Mouse (Mus musculus): ENCODE results near the gene Lrrc4. TPM values are rescaled to one million over a fixed set of nuclear protein-coding genes. Genes with fewer than 3 reads are reported as not detected.

The Lrrc4 gene
- polyA plus RNA-seq, 1 experiment = 0.38 TPM

DNA sequence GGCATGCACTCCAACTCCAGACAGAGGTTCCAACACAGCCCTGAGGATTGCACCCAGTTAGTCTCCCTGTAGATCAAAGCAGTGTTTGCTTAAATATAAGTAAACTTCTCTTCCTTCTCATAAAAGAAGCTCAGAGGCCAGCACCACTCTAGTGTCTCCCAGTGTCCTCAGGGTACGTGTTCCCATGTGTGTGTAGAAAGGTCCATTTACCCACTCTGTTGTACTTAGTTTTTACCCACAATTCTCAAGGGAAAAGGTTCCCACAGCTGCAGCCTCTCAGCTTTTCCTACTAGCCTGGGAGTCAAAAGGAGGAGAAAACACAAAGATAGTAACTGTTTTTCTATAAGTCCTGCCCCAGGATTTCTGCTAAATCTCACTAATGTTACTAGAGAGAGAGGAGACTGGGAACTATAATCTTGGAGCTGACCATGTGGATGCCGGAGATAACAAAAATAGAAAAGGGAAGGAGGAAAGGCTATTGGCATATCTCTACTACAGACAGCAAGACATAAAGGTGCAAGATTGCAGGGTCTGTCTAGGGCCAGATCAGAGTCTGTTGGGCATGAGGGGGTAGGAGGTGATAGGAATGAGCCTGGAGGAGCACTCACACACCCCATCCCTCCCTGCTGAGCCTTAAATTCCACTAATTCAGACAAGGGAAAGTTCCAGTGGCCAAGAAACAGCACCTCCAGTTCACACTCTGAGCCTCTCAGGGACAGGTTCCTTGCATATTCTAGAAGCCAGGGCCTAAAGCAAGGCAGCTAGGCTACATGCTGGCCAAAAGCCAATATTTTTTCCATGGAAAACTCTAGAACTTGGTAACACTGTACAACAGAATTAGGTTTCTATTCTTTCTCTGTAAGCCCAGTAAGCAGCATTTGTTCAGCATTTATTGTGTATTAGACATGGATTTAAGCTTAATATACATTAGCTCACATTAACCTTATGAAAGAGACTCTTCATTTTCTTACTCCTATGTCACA, 25.9 kb upstream of the Lrrc4 start:
- no peak for DNase-seq (ENCODE audit: low read depth, low spot score)
- WGBS = 52% methylated on average over 2 of the region's 2 CpGs

DNA sequence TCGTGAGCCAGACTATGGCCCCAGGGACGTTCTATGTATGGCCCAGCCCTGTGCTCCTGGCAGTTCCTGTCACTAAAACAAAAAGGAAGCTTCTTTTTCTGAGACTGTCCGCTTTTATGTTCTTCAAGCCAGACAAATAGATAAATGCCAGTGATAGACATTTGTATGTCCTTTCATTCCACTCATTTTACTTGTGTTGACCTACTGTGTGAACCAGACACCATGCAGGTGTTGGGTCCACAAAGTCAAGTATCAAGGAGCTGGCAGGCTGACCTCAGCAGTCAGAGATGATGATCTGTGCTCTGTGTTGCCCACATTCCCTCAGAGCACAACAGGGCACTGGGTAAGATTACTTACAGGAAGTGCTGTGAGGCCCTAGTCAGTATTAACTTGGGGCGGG, 25.2 kb upstream of the Lrrc4 start:
- WGBS = 67% methylated on average over 4 of the region's 4 CpGs
- no peak for DNase-seq (ENCODE audit: low read depth, low spot score)

DNA sequence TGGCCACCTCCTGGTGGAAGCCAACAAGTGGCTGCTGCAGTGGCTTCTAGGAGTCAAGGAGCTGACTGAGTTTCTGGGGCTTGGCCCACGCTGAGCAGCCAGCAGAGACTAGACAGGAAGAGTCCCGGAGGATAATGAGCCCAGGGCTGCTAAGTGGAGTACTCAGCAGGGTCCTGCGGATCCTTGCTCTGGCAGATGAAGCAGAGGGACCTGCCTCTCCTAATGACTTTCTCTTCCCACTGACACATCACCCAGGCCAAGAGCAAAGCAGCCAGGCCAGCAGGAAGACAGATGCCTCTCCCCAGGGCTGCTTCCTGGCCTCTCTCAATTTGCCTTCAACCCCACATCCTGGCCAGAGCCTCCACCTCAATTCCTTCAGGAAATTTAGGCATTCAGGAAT, 23.9 kb upstream of the Lrrc4 start:
- WGBS = 87% methylated on average over 3 of the region's 3 CpGs

DNA sequence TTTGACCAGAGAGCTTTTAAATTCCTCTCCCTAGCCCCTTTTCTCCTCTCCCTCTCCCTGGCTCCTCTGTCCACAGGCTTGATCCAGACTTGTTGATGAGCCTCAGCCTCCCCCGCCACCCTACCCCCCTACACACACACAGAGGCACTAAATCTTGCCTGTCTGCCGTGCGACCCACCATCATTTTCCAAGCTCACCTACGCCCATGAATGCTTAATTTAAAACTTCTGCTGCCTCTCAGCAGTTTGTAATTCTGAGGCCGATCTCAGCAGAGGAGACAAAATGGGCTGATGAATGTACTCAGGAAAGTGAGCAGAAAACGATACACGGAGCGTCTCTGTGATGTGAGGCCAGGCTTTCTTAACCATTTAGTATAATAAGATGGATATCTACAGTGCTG, 23.1 kb upstream of the Lrrc4 start:
- no peak for DNase-seq (ENCODE audit: low read depth, low spot score)
- WGBS = 90% methylated on average over 8 of the region's 8 CpGs

More for the DNA sequence above, 23.9 kb upstream of the Lrrc4 start:
- no peak for DNase-seq (ENCODE audit: low read depth, low spot score)

DNA sequence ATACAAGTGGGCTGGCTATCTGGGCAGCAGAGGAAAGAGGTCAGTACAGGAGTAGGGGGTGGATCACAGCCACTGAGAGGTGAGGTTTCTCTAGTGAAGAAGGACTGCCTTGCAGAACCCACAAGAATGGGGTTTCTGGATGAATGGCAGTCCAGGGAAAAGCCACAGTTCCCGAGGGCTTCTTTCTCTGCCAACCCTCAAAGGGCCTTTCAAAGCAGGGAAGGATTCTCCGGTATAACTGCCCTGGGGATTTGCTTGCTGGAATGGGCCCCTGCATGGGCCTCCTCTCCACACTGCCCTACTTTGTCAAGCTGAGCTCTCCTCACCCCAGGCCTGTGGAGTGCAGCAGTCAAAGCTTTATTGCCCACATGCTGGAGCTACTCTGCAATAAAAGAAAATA, 22.1 kb upstream of the Lrrc4 start:
- no peak for DNase-seq (ENCODE audit: low read depth, low spot score)
- 69% methylated on average over 2 of the region's 2 CpGs for WGBS

DNA sequence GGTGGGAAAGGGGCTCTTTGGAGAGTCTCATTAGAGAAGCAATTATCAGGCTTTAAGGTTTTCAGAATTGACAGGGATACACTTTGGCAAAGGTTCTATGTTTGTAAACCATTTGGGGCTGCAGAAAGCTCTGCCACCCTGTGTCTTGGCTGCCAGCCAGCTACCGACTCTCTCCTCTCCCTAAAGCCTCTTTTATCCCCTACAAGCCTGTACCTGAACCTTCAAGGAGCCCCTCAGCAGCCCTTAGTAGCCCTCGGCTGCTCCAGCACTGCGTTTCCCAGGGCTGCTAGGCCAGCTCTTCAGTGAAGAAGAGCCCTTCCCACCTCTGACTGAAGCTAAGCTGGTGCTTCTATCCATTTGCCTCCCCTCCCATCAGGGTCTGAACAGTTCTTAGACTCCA, 21.6 kb upstream of the Lrrc4 start:
- WGBS = 58% methylated on average over 3 of the region's 3 CpGs
- DNase-seq (ENCODE audit: low read depth, low spot score) = no peak

DNA sequence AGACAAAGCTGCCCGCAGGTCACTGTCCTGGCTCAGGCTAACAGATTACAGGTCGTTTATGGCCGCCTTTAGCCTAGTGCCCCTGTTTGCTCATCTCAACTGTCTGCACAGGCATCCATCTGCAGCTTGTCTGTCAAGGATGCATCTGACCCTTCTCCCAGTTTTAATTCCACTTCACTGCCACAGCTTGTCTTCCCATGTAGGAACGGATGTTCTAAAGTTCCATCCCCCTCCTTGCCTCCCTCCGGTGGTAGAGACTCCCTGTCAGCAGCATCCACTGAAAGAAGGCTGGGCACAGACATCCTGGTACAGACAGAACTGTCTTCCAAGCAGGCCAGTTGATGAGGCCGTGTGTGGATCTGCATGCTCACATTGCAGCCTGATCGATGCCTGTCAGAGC, 20.8 kb upstream of the Lrrc4 start:
- no peak for DNase-seq (ENCODE audit: low read depth, low spot score)
- WGBS = 83% methylated on average over 7 of the region's 7 CpGs

DNA sequence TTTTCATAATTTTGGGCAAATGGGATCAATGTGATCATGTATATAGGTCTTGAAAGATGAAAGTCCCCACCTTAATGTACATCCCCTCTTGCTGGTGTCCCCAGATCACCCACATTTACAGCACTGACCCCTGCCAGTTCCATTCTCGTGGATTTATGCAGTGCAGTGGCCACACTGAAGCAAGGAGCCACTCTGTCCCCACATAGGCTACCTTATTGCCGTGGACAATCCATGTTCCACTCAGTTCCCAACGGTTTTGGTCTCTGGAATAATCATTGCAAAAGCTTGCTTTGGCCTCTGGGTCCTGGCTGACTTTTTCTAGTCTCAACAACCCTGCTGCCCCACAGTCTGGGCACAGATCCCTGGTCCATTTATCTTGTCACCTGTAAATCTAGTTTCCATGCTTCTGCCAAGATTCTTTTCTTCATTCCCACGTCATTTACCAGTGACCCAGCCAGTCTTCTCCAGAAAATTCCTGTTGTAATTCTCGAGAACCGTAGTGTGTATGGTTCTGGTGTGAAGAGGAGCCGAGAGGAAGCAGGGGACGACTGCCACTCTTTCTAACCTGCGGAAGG, 18.9 kb upstream of the Lrrc4 start:
- DNase-seq (ENCODE audit: low read depth, low spot score) = no peak
- WGBS = 84% methylated on average over 9 of the region's 9 CpGs

DNA sequence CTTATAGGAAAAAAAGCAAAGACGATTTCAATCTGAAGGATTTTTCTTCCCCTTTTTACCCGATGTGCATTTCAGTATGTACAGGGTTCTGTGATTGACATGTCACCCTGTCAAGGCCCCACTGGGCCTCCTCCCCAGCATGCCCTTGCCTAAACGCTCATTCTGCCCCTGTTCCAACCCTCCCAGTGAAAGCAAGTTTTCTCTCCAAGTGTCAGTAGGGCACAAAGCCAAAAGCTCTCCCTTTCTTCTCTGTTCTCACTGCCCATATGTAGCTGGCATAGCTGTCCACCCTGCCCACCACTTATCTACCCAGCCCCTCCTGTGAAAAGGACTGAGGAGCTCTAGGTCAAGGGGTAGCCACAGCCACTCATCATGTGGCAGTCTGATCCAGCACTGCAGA, 17.8 kb upstream of the Lrrc4 start:
- 56% methylated on average over 3 of the region's 3 CpGs for WGBS
- DNase-seq (ENCODE audit: low read depth, low spot score) = no peak

DNA sequence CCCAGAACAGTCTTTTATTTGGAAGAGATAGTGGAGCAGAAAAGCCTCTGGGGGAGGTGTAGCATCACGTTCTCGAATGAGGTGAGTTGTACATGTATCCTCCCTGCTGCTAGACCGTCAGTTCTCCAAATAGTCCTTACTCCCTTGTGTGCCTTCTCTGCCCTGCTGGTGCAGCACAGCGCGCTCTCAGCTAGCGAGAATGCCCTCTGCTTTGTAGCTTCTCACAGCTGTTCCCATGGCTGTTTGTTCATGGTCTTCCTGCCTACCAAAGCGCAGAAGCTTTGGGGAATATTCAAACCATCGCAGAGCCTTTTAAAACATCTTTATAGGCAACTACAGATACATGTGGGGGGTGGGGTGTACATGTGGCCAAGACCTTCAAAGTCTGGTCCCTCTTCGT, 17.3 kb upstream of the Lrrc4 start:
- DNase-seq (ENCODE audit: low read depth, low spot score) = no peak
- 83% methylated on average over 9 of the region's 9 CpGs for WGBS

DNA sequence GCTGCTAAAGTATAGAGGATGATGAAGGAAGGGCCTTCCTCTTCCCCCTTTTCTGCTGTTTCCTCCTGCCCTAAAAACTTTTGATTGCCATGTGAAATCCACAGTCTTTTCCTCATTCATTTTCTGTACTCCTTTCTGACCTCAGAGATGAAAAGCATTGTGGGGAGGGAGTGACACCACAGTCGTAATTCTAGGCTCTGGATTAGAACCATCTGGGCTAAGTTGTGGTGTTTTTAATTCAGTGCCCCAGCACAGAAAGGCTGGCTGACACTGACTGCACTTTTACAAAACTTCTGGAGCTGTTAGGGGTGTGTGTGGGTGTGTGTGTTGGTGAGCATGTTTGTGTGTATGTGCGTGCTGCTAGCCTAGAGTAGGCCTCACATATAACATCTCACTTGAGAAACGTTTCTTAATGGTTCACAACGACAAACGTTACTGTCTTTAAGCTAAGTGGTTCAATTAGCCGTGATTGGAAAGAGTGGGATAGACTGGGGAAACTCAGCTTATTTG, 16.8 kb upstream of the Lrrc4 start:
- WGBS = 66% methylated on average over 6 of the region's 6 CpGs
- DNase-seq (ENCODE audit: low read depth, low spot score) = no peak

DNA sequence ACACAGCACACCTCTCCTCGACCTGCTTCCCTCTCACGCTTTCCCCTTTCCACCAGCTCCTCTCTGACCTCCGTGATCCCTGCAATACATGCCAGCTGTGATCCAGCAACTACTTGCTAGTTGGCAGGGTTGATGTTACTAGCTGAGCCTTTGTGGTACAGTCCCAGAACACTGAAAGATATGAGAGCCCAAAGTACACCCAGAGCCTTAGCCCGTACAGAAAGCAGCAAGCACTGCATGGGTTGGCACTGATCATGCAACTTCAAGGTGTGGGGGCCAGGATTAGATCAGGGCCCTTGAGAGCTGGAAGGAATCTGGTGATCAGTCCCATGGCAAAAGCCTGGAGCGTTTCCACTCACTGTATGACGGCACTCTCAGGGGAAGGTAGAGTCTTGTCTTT, 16.1 kb upstream of the Lrrc4 start:
- WGBS = 71% methylated on average over 6 of the region's 6 CpGs
- no peak for DNase-seq (ENCODE audit: low read depth, low spot score)

DNA sequence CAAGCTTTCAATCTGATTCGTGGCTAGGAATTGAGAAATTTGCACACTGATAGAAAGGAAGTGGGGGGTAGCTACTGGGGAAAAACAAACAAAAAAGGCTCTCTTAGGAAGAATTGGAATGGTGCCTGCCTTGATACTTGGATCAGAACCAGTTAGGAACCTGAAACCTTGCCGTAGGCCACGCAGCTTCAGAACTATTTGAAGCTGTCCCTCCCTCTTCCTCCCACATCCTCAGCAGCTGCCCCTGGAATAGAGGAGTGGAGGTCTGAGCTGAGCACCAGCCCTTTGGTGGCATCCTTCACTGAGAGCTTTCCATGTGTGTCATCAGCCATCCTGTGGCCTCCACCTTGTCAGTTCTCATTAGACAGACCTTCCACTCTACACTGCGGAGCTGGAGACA, 14.1 kb upstream of the Lrrc4 start:
- DNase-seq (ENCODE audit: low read depth, low spot score) = no peak
- 55% methylated on average over 4 of the region's 4 CpGs for WGBS

DNA sequence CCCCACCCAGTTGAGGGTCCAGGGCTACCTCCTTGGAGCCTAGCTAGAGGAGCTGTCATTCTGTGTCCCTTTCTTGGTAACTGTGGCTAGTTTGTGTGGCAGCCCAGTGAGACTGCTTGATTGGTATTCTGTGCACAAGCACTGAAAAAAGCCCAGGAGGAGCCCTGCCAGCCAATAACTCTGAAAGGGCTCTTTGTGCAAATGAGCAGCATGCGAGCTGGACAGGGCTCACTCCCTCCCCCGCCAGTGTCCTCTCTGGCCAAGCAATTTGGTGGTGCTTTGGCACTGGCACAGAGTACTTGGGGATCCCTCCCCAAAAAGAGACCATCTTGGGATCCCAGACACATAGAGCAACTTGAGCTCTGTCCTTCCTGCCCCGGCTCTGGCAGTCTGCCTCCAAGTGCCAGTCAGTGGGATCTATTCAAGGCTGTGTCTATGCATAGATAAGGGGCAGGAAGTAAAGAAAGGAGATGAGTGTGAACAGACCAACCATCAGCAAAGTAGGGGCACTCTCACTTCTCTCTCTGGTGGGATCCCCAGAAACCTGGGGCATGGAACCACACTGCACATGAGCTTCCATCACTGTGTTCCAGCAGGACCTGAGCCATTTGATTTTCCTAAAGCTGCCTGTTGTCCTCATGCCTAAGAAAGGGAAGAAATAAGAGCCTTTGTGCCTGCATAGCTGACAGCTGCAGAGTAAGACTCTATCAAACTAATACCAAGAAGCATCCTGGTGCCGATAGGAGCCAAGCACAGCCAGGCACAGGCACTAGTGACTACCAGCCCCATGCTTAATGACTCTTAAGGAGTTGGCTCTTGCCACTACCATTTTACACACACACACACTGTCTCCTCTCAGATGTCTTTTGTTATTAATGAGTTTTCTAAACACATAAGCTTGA, 11.1 kb upstream of the Lrrc4 start:
- WGBS = 93% methylated on average over 4 of the region's 4 CpGs
- no peak for DNase-seq (ENCODE audit: low read depth, low spot score)

DNA sequence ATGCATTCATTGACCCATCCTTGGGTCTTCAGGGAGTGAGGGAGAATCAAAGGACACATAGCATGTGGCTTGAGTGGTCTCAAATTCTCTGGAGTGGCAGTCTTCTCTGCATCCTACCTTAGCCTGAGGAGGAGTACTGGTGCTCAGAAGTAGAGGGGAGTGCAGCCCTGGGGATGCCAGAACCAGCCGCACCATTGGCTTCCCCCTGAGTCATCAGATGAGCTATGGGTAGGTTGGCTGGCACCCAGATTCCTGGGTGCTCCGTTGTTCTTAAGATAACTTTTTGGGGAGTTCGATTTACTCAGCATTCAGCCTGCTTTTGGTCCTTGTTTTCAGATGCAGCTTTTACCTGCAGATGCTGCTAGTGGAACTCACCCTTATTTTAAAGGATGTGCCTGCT, 10.0 kb upstream of the Lrrc4 start:
- 81% methylated on average over 3 of the region's 3 CpGs for WGBS
- no peak for DNase-seq (ENCODE audit: low read depth, low spot score)

DNA sequence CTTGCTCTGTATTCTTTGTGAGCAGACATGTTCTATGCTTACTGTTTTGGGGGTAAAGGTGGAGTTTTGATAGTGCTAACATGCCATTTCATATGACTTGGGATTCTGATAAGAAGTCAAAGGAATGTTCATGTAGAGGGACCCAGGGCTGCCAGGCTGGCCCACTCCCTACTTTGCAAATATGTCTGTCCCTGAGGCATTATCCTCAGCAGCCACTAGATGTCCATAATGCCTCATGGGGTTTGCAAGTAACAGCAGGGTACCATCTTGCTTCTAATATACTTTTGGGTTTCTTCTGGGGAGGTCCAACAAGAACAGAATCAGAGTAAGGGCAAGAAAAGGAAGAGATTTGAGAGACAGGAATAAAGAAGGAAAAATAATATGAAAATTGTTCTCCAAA, 5.1 kb upstream of the Lrrc4 start:
- no peak for DNase-seq (ENCODE audit: low read depth, low spot score)

DNA sequence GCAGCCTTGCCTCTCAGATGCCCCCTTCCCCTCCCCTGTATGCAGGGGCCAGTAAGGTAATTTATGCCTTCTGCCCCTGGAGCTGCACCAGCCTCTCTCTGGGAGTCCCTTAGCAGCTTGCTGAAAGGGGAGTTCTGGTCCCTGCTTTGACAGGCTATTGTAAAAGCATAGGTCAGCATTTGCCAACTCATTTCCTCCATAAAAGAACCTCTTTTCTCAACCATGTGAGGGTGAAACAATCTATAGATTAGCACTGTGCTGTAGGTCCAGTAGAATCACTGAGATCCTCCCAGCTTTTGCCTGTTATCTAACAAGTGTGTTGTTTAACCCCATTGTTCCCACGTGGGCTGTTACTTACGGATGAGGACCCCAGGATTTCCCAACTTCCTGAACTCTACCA, 2.5 kb upstream of the Lrrc4 start:
- WGBS = 83% methylated on average over 2 of the region's 2 CpGs
- DNase-seq (ENCODE audit: low read depth, low spot score) = no peak

DNA sequence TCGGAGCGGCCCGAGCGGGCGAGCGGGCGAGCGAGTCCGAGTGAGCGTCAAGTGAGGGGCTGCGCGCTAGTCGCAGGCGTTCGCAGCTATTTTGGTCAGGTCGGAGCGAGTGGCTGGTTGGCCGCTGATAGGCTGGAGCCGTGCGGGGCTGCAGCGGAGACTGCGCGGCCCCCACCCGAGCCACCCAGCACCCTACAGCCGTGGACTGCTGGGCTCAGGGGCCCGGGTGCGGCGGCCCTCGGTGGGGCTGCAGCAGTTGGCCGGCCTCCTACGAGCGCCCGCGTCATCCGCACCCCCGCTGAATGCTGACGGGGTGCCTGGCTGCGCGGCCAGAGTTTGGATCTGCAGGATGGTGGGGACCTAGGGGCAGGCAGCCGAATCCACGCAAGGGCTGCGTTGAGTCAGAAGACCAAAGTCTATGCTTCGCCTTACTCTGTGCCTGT, 1.9 kb upstream of the Lrrc4 start:
- WGBS = 10% methylated on average over 40 of the region's 43 CpGs
- DNase-seq (ENCODE audit: low read depth, low spot score) = no peak

DNA sequence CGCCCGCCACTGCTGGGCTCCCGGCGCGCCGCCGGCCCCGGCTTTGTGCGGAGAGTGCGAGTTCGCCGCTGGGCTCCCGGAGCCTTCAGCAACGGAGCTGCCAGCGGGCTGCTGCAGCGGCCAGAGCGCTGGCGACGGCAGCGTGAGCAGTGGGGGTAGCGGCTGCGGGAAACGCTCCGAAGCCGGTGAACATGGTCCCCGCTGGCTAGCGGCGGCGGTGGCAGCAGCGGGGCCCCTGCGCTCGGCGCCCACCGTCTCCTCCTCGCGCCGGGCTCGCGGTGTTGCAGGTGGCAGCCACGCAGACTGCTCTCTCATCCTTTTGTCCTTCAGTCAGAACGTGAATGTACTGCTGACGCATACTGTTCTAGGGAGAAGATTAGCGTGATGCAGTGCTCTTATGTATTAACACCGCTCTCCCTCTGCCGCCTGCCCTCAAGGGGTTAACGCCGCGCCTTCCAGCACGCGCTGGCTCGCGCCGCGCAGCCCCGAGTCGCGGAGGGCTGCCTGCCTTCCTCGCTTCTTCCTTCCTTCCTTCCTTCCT, 1.3 kb upstream of the Lrrc4 start:
- DNase-seq (ENCODE audit: low read depth, low spot score) = no peak
- WGBS = under 1% methylated on average over 58 of the region's 58 CpGs
